Mouse (Mus musculus): ENCODE measurements around the gene Fbln7. TPM values are rescaled to one million over a fixed set of nuclear protein-coding genes. Genes with fewer than 3 reads are reported as not detected.
A peak's percentile ranks its signal among the peaks of the same experiment; 100 is the strongest.

Gene Fbln7
- polyA plus RNA-seq, 1 experiment from 2014 or later: 0.90 TPM

DNA sequence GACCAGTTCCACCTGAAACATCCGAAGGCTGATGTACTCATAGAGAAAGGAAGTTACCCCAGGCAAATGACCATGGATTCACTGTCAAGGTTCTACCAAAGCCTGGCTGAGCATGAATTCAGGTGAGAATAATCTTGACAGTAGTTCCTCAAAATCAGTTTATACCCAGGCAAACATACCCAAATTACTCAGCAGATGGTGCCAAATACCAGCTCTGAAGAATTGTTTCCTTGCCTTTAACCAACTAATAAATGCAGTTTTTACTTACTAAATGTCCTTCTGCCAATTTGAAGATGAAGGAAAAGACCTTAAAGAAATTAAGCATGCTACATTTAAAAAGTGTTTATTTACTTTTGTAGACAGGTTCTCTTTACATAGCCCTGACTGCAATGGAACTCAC lies 6.1 kb upstream of the Fbln7 start:
- Histone ChIP-seq H3K27me3 (replicated peaks; ENCODE audit: control insufficient read depth, insufficient read depth, low read length) (no peaks in the 10 kb centered on the region), H3K4me2 (no peak overlapping the region), H3K4me3 (ENCODE audit: low read depth, low read length) (no peak overlapping the region), H3K36me3 (ENCODE audit: control insufficient read depth, insufficient read depth, low read length) (0 out of 2 replicates have a peak, but pooled peaks cover 3% of the 10 kb centered on the region), H3K9me3 (ENCODE audit: control insufficient read depth, low read length) (no peaks in the 10 kb centered on the region), H3K9ac (ENCODE audit: low read depth, low read length) (no peak overlapping the region), H3K4me1 (replicated peaks; ENCODE audit: control insufficient read depth, insufficient read depth, low read length) (no peaks in the 10 kb centered on the region), H3K27ac (ENCODE audit: low read depth, low read length) (no peak overlapping the region)
- DNase-seq (ENCODE audit: low spot score) (no peak), ATAC-seq (replicated peaks; ENCODE audit: low FRiP score) (no peak)
- WGBS: 83% methylated on average over 1 of the region's 1 CpGs

DNA sequence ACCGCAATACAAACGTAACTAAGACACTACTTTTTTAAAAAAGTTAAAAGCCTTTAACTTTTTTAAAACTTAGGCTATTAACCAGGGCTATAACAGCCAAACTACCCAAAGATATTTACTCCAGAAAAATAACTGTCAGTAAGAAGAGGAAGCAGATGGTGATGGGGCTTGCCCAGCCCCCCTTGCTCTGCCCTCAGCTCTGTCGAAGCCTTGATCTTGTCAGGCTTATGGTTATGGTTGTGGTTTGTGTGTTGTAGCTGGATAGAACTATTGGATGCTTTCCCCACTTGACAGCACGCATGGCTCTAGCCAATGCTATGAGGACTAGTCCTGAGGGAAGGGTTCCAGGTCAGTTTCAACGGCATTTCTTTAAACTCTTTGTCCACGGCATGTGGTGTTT lies 3.8 kb upstream of the Fbln7 start:
- ATAC-seq (replicated peaks; ENCODE audit: low FRiP score): no peak
- no peaks in the 10 kb centered on the region for H3K36me3 ChIP-seq (ENCODE audit: control insufficient read depth, insufficient read depth, low read length)
- WGBS: 81% methylated on average over 6 of the region's 6 CpGs

DNA sequence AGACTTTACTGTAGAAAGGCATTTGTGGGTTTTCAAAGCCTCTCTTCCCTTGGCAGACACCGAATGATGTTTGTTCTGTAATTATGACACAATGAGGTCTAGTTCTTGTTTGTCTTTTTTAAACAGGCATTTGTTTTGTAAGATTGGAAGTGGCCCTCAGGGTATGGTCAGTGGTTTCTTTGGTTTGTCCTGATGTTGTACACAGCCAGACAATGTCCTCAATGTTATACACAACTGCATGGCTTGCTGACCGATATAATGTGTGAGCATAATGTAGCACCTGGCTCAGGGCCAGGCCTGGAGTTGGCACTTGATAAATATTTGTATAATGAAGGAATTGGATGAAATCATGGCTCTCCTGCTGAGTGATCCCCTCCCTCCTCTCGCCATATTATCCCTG lies 2.9 kb upstream of the Fbln7 start:
- Histone ChIP-seq H3K9ac (ENCODE audit: low read depth, low read length) (no peak overlapping the region), H3K4me3 (ENCODE audit: low read depth, low read length) (no peak overlapping the region), H3K4me2 (no peak overlapping the region), H3K36me3 (ENCODE audit: control insufficient read depth, insufficient read depth, low read length) (no peaks in the 10 kb centered on the region), H3K27ac (ENCODE audit: low read depth, low read length) (no peak overlapping the region), H3K9me3 (ENCODE audit: control insufficient read depth, low read length) (no peaks in the 10 kb centered on the region), H3K27me3 (replicated peaks; ENCODE audit: control insufficient read depth, insufficient read depth, low read length) (peaks cover 20% of the 10 kb centered on the region), H3K4me1 (replicated peaks; ENCODE audit: control insufficient read depth, insufficient read depth, low read length) (no peaks in the 10 kb centered on the region)
- ATAC-seq (replicated peaks; ENCODE audit: low FRiP score): no peak
- WGBS: 91% methylated on average over 3 of the region's 3 CpGs
- DNase-seq (ENCODE audit: low spot score): no peak

More for the DNA sequence above, 3.8 kb upstream of the Fbln7 start:
- peaks cover 13% of the 10 kb centered on the region for H3K27me3 ChIP-seq (replicated peaks; ENCODE audit: control insufficient read depth, insufficient read depth, low read length)
- no peaks in the 10 kb centered on the region for H3K9me3 ChIP-seq (ENCODE audit: control insufficient read depth, low read length)
- H3K4me3 ChIP-seq (ENCODE audit: low read depth, low read length): no peak overlapping the region
- no peak overlapping the region for H3K27ac ChIP-seq (ENCODE audit: low read depth, low read length)
- no peaks in the 10 kb centered on the region for H3K4me1 ChIP-seq (replicated peaks; ENCODE audit: control insufficient read depth, insufficient read depth, low read length)
- no peak overlapping the region for H3K9ac ChIP-seq (ENCODE audit: low read depth, low read length)
- DNase-seq (ENCODE audit: low spot score): no peak
- no peak overlapping the region for H3K4me2 ChIP-seq

DNA sequence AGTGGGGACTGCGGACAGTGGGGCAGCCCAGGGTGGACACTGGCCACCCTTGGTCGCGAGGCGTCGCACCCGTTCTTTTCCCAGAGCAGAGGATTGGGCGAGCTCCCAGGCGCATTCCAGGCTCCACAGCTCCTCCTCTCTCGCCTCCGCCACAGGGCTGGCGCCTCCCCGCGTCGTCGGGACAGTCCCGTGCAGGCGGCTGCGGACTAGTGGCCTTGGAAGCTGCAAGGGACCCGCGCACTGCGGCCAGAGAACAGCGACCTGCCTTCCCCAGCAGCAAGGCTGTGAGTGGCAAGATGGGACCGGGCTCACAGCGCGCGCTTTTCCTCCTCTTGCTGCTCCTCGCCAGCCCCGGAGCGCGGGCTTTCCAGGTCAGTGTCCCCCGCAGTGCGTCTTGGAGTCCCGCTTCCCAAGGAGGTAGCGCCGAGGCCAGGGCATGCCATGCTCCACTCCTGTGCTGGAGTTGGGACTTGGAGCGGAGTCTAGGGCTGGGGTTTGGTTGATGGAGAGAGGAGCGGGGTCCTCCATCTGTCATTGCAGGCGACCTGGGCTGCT lies 1.1 kb downstream of the Fbln7 start:
- peak; percentile 63 for DNase-seq (ENCODE audit: low spot score)
- peak overlapping the region; percentile 42 for H3K4me3 ChIP-seq (ENCODE audit: low read depth, low read length)
- no peak overlapping the region for H3K9ac ChIP-seq (ENCODE audit: low read depth, low read length)
- H3K36me3 ChIP-seq (ENCODE audit: control insufficient read depth, insufficient read depth, low read length): no peaks in the 10 kb centered on the region
- H3K4me1 ChIP-seq (replicated peaks; ENCODE audit: control insufficient read depth, insufficient read depth, low read length): no peaks in the 10 kb centered on the region
- no peak overlapping the region for H3K27ac ChIP-seq (ENCODE audit: low read depth, low read length)
- H3K4me2 ChIP-seq: peak overlapping the region; percentile 72
- 3% methylated on average over 38 of the region's 38 CpGs for WGBS
- H3K9me3 ChIP-seq (ENCODE audit: control insufficient read depth, low read length): no peaks in the 10 kb centered on the region
- peaks cover 29% of the 10 kb centered on the region for H3K27me3 ChIP-seq (replicated peaks; ENCODE audit: control insufficient read depth, insufficient read depth, low read length)
- ATAC-seq (replicated peaks; ENCODE audit: low FRiP score): no peak

DNA sequence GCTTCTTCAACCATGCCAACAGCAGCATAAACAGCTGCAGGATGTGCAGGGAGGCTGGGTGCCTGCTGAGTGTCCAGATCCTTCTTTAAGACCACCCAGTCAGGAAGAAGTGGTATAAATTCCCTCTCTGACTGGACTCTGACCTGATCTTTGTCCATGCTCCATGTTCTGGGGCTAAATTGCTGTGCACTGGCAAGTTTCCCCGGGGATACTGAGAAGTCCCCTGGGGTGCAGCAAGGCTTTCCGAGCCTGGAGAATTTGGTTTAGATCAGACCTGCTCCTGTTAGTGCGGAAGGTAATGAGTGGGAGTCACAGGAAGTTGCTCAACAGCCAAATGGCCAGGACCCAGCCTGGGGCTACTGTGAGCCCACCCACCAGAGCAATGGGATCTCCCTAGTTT lies 2.3 kb downstream of the Fbln7 start:
- no peak overlapping the region for H3K27ac ChIP-seq (ENCODE audit: low read depth, low read length)
- no peaks in the 10 kb centered on the region for H3K36me3 ChIP-seq (ENCODE audit: control insufficient read depth, insufficient read depth, low read length)
- 37% methylated on average over 3 of the region's 3 CpGs for WGBS
- H3K4me3 ChIP-seq (ENCODE audit: low read depth, low read length): no peak overlapping the region
- H3K4me2 ChIP-seq: no peak overlapping the region
- no peak for DNase-seq (ENCODE audit: low spot score)
- no peak overlapping the region for H3K9ac ChIP-seq (ENCODE audit: low read depth, low read length)
- H3K9me3 ChIP-seq (ENCODE audit: control insufficient read depth, low read length): no peaks in the 10 kb centered on the region
- peaks cover 29% of the 10 kb centered on the region for H3K27me3 ChIP-seq (replicated peaks; ENCODE audit: control insufficient read depth, insufficient read depth, low read length)
- no peak for ATAC-seq (replicated peaks; ENCODE audit: low FRiP score)
- H3K4me1 ChIP-seq (replicated peaks; ENCODE audit: control insufficient read depth, insufficient read depth, low read length): no peaks in the 10 kb centered on the region

DNA sequence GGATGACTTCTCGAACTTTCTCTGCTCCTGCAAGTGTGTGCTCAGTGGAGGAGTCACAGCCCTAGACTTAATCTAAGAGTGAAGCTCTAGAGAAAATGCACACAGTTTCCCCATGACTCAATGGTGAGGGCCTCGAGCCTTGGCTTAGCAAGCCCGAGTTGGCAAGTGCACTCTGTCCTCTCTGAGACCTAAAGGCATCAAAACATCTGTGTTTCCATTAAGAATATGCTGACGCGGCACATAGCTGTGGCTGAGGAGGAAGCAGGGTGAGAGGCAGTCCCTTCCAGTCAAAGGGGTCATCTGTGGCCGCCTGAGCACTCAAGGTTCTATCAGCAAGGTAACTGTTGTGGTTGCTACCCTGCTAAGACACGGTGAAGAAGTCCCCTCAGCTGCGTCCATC lies 8.9 kb downstream of the Fbln7 start:
- H3K4me1 ChIP-seq (replicated peaks; ENCODE audit: control insufficient read depth, insufficient read depth, low read length): no peaks in the 10 kb centered on the region
- DNase-seq (ENCODE audit: low spot score) (no peak), ATAC-seq (replicated peaks; ENCODE audit: low FRiP score) (no peak)
- no peaks in the 10 kb centered on the region for H3K9me3 ChIP-seq (ENCODE audit: control insufficient read depth, low read length)
- H3K4me3 ChIP-seq (ENCODE audit: low read depth, low read length): no peak overlapping the region
- no peaks in the 10 kb centered on the region; the same call in 1 of the 2 replicates for H3K27me3 ChIP-seq (replicated peaks; ENCODE audit: control insufficient read depth, insufficient read depth, low read length)
- no peaks in the 10 kb centered on the region for H3K36me3 ChIP-seq (ENCODE audit: control insufficient read depth, insufficient read depth, low read length)
- H3K27ac ChIP-seq (ENCODE audit: low read depth, low read length): no peak overlapping the region
- WGBS: 70% methylated on average over 8 of the region's 8 CpGs
- no peak overlapping the region for H3K9ac ChIP-seq (ENCODE audit: low read depth, low read length)
- H3K4me2 ChIP-seq: no peak overlapping the region

DNA sequence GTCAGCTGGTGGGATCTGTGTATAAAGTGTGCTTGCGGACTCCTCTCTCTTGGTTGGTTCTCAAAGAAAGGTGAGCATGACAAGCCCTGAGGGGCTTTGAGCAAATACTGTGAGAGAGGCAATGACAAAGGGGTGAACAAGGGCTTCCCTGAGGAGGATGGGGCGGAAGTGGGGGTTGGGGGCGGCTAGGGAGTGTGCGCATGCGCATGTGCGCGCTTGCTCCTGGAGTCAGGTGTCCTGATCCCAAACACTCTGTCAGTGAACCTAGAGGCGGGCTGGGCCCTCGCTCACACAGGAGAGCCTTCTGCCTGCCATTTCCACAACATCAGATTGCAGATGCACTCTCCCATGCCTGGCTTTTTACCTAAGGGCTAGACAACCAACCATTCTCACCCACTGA lies 9.5 kb downstream of the Fbln7 start:
- Histone ChIP-seq H3K27me3 (replicated peaks; ENCODE audit: control insufficient read depth, insufficient read depth, low read length) (no peaks in the 10 kb centered on the region), H3K9me3 (ENCODE audit: control insufficient read depth, low read length) (no peaks in the 10 kb centered on the region), H3K9ac (ENCODE audit: low read depth, low read length) (no peak overlapping the region), H3K4me2 (no peak overlapping the region), H3K4me1 (replicated peaks; ENCODE audit: control insufficient read depth, insufficient read depth, low read length) (no peaks in the 10 kb centered on the region), H3K4me3 (ENCODE audit: low read depth, low read length) (no peak overlapping the region), H3K27ac (ENCODE audit: low read depth, low read length) (no peak overlapping the region), H3K36me3 (ENCODE audit: control insufficient read depth, insufficient read depth, low read length) (no peaks in the 10 kb centered on the region)
- ATAC-seq (replicated peaks; ENCODE audit: low FRiP score): no peak
- DNase-seq (ENCODE audit: low spot score): no peak
- WGBS: 84% methylated on average over 9 of the region's 9 CpGs

DNA sequence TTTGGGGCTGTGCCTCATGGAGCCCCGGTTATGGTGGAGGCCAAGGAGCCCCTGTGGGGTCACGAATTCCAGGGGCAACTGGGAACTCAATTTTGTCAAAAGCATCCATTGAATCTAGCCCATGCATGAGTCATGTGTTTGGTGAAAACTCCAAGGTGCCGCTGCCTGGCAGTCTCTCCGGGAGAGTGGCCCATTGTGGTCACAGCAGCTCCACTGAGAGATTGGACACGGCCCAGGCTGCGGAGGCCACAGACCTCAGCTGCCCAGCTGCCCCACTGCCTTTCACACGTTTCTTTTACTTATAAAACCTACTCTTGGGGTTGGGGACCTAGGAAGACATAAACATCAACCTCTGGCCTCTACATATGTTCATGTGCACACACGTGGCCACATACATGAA lies 12.7 kb downstream of the Fbln7 start:
- no peaks in the 10 kb centered on the region for H3K9me3 ChIP-seq (ENCODE audit: control insufficient read depth, low read length)
- no peak overlapping the region for H3K9ac ChIP-seq (ENCODE audit: low read depth, low read length)
- DNase-seq (ENCODE audit: low spot score) (no peak), ATAC-seq (replicated peaks; ENCODE audit: low FRiP score) (no peak)
- H3K27me3 ChIP-seq (replicated peaks; ENCODE audit: control insufficient read depth, insufficient read depth, low read length): no peaks in the 10 kb centered on the region
- H3K4me2 ChIP-seq: no peak overlapping the region
- WGBS: 73% methylated on average over 8 of the region's 8 CpGs
- no peaks in the 10 kb centered on the region for H3K36me3 ChIP-seq (ENCODE audit: control insufficient read depth, insufficient read depth, low read length)
- H3K4me3 ChIP-seq (ENCODE audit: low read depth, low read length): no peak overlapping the region
- no peak overlapping the region for H3K27ac ChIP-seq (ENCODE audit: low read depth, low read length)
- H3K4me1 ChIP-seq (replicated peaks; ENCODE audit: control insufficient read depth, insufficient read depth, low read length): no peaks in the 10 kb centered on the region

DNA sequence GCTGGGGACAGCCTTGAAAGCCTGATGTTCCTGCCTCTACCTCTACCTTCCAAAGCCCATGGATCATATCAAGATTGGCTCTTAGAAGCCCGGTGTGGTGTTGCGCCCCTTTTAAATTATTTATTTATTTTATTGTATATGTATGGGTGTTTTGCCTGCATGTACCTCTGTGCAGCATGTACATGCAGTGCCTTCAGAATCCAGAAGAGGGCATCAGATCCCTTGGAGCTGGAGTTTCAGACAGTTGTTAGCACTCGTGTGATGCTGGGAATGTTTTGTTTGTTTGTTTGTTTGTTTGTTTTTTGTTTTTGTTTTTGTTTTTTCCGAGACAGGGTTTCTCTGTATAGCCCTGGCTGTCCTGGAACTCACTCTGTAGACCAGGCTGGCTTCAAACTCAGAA lies 18.5 kb downstream of the Fbln7 start:
- Histone ChIP-seq H3K4me1 (replicated peaks; ENCODE audit: control insufficient read depth, insufficient read depth, low read length) (no peaks in the 10 kb centered on the region), H3K9ac (ENCODE audit: low read depth, low read length) (no peak overlapping the region), H3K27ac (ENCODE audit: low read depth, low read length) (no peak overlapping the region), H3K4me3 (ENCODE audit: low read depth, low read length) (no peak overlapping the region), H3K27me3 (replicated peaks; ENCODE audit: control insufficient read depth, insufficient read depth, low read length) (no peaks in the 10 kb centered on the region), H3K9me3 (ENCODE audit: control insufficient read depth, low read length) (no peaks in the 10 kb centered on the region), H3K4me2 (no peak overlapping the region), H3K36me3 (ENCODE audit: control insufficient read depth, insufficient read depth, low read length) (no peaks in the 10 kb centered on the region)
- no peak for DNase-seq (ENCODE audit: low spot score)
- 50% methylated on average over 4 of the region's 4 CpGs for WGBS
- no peak for ATAC-seq (replicated peaks; ENCODE audit: low FRiP score)
